Mouse (Mus musculus) liver, embryonic 12.5 days (tissue): ENCODE data around the gene Gtf2i. TPM values are rescaled to one million over a fixed set of nuclear protein-coding genes. Genes with fewer than 3 reads are reported as not detected.

Experiments
- microRNA-seq: library from miRNA; unstranded; fragments of <30 nt; microRNA quantifications from one replicate; pipeline ENCODE4, GENCODE M21; 2017
- polyA plus RNA-seq: library from polyadenylated mRNA; unstranded; fragments of >200 nt; fragmentation: Nextera tagmentation; extraction: Ambion mirVana; gene quantifications from 2 replicates; pipeline ENCODE4 v1.2.1, GENCODE M21; 2016

The Gtf2i gene
- polyA plus RNA-seq, 1 experiment from 2014 or later: 65.4 TPM

Small RNA genes lying within 50 kb of the gene (microRNA-seq; reads per million reads assigned to microRNA genes)
- gene Mir3965: not detected

Other genes with a start within 250 kb of the Gtf2i start
- gene Castor2, start 215.0 kb downstream of the Gtf2i start, polyA plus RNA-seq: 1.1 and 1.2 TPM in 2 replicates
- gene Rcc1l, start 138.0 kb downstream of the Gtf2i start, polyA plus RNA-seq: 28.6 and 33.5 TPM in 2 replicates
- gene Gtf2ird2, start 130.7 kb downstream of the Gtf2i start, polyA plus RNA-seq: 2.4 and 3.2 TPM in 2 replicates
- gene Ncf1, start 85.1 kb downstream of the Gtf2i start, polyA plus RNA-seq: 8.4 and 9.2 TPM in 2 replicates
- gene Gtf2ird1, start 142.0 kb upstream of the Gtf2i start, polyA plus RNA-seq: 23.5 and 26.4 TPM in 2 replicates
- 0.94 and 1.0 TPM in 2 replicates for gene Clip2, start 237.7 kb upstream of the Gtf2i start, polyA plus RNA-seq
- not detected in 2 replicates for gene Syna, start 245.4 kb upstream of the Gtf2i start, polyA plus RNA-seq